Mouse (Mus musculus): Measurements from ENCODE around the gene Spata21. TPM values are rescaled to one million over a fixed set of nuclear protein-coding genes. Genes with fewer than 3 reads are reported as not detected.

The Spata21 gene
- polyA plus RNA-seq (2012; rRNA removed), result 0.02 and 0.06 TPM in 2 replicates

DNA sequence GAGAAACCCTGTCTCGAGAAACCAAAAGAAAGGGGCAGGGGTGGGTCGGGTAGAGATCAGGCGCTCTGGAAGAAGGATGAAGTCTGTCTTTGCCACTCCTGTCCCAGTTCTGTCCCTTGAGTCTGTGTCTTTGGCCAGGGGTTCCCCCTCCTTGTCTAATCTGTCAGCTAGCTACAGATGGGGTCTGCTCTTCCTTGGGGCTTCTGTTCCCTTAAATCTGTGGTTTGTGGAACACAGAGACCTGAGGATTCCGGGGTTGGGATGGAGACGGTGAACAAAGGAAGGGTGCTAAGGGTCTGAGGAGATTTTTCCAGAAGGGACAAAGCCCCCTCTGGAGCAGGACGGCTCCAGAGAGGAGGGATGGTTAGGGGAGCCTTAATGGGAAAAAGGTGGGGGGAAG, at the start of gene Spata21:
Gene Spata21, plus strand, starts transcription at position 301 of the 400 bp plus-strand sequence.

DNA sequence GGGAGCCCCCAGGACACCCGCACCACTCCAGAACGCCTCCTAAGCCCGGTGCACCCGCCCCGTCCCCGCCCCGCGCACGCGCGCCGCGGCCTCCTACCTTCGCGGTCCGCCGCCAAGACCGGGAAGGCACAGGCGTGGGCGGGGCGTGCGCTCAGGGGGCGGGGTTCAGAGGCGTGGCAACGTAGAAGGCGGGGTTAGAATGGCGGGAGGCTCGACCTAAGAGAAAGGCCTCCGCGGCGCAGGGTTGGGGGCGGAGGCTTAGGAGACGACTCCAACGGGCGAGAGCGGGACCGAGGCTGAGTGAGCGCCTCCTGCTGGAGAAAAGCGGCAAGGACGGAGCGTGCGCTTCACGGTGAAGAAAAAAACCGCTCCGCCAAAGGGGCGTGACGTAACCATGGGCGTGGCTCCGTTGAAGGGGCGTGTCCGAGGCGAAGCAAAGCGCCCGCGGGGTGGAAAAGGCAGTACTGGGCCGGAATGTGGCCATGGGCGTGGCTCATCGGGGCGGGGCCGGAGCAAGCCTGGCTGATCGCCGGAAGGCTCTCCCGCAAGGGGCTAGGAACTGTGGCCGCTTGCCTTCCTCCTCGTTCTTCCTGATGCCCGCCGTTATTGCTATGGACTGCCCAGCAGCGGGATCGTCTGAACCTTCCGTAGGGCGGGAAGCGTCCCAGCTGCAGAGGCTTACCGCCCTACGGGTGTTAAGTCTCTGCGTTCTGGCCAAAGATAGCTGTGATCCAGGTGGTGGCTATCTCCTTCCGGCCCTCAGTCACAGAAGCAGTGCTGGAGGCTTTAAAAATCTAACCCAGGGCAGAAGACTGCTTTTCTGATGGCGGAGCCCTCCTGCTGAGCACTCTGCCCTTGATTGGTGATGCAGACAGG, 27.5 kb upstream of the Spata21 start, which contains the start of gene Crocc:
Gene Crocc, minus strand, starts transcription at position 125 of the 876 bp plus-strand sequence.

DNA sequence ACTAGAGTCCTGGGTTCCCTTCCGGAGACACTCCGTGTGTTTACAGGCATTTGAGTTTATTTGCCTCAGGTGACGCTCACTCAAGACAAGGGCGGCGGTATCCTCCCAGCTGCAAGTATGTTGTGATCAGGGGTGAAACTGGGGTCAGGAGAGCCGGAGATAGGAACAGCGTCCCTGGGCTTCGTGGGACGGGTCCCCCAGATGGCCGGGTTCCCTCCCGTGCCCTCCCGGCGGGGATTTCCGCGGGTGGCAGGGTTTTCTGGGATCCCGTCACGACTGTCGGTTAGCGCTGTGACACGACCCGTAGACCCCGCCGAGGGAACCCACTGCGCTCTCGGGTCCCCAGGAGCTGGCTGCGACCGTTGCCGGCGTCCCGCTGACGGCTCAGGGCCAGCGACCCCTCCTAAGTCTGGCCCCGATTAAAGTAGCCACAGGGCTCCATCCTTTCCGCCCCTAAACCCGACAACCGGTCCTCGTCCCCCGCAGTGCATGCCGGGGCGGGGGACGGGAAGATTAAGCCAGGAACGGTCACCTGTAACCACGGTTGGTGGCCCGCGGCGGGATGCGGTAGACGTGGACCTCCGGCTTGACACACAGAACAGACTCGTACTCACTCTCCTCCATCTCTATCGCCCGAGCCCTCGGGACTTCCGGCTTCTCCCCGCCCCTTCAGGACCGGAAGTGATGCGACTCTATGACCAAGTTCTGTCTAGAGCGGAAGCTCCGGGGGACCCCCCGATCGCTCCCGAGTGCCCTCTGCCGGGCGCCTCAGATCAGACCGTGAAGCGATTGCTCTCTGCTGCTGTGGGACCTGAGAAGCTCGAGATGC, 10.2 kb upstream of the Spata21 start, which contains the start of gene Necap2:
Gene Necap2, minus strand, starts transcription at position 677 of the 829 bp plus-strand sequence.

DNA sequence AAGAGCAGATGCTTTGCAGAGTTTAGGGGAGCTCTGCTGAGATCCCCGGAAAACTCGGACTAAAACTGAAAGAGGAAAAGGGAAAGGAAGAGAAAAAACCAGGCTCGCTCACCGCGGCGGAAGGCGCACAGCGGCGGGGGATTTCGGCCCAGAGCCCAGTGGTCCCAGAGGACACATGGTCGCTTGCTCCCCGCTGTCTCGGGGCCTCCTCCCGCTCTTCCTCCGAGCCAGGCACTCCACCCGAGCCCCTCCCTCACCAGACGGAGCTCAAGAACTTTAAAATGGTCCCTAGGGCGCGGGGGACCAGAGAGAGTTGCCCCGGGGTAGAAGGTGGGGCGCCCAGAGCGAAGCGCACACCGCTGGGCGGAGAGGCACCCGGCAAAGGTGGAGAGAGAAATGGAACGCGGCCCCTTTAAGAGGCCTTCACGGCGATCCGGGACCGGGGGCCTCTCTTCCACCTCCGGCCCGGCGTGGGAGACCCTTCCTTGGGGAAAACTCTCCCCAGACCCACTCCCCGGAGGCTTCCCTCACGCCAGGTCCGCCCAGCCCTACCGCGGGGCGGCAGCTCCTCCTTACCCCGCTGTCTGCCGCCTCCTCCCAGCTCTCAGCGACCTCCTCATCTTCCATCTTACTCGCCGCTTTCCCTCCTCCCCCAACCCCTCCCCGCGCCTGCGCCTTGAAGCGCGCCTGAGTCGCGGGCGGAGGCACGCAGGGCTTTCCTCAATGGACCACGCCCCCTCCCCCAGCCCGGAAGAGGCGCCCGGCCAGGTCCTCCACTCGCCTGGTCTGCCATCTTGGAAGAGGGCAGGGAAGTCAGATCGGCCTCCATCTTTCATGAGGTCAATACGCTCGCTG, 51.2 kb downstream of the Spata21 start, which contains the start of gene Szrd1:
Gene Szrd1, minus strand, starts transcription at position 660 of the 855 bp plus-strand sequence.

GRCm38 (mm10) chr4:141147112-141148008, 59.2 kb downstream of the Spata21 start, which contains the start of gene Fbxo42:
Gene Fbxo42 (plus strand): TSS chr4:141147913.

Other genes with a start within 250 kb of the Spata21 start
- 0.07 and 0.10 TPM in 2 replicates for gene Padi1, start 242.6 kb upstream of the Spata21 start, polyA plus RNA-seq (2012; rRNA removed)
- 0.36 and 1.0 TPM in 2 replicates for gene Padi2, start 182.0 kb upstream of the Spata21 start, polyA plus RNA-seq (2012; rRNA removed)
- gene Sdhb, start 127.1 kb upstream of the Spata21 start, polyA plus RNA-seq (2012; rRNA removed), result 229 and 247 TPM in 2 replicates
- gene Atp13a2, start 101.5 kb upstream of the Spata21 start, polyA plus RNA-seq (2012; rRNA removed), result 189 and 190 TPM in 2 replicates
- gene Mfap2, start 77.9 kb upstream of the Spata21 start, polyA plus RNA-seq (2012; rRNA removed), result 234 and 286 TPM in 2 replicates
- gene Crocc, start 27.8 kb upstream of the Spata21 start, polyA plus RNA-seq (2012; rRNA removed), result 37.7 and 38.0 TPM in 2 replicates
- gene Necap2, start 10.0 kb upstream of the Spata21 start, polyA plus RNA-seq (2012; rRNA removed), result 56.3 and 65.6 TPM in 2 replicates
- gene Szrd1, start 51.4 kb downstream of the Spata21 start, polyA plus RNA-seq (2012; rRNA removed), result 35.4 and 41.9 TPM in 2 replicates
- gene Fbxo42, start 59.6 kb downstream of the Spata21 start, polyA plus RNA-seq (2012; rRNA removed), result 24.1 and 24.2 TPM in 2 replicates
- 4.8 and 5.1 TPM in 2 replicates for gene Rsg1, start 125.6 kb downstream of the Spata21 start, polyA plus RNA-seq (2012; rRNA removed)
- gene Arhgef19, start 151.2 kb downstream of the Spata21 start, polyA plus RNA-seq (2012; rRNA removed), result 1.8 and 5.9 TPM in 2 replicates
- gene Epha2, start 212.9 kb downstream of the Spata21 start, polyA plus RNA-seq (2012; rRNA removed), result 4.2 and 5.9 TPM in 2 replicates

Data from central nervous system, embryonic 14 days (tissue).